Mouse (Mus musculus): ENCODE measurements around the gene Nnat.
A peak's percentile ranks its signal among the peaks of the same experiment; 100 is the strongest.
"Not testable (repeated sequence)": the region's sequence is repeated elsewhere in the genome, so short reads cannot be mapped to it uniquely, and the experiment has no call there.

Nnat gene

GRCm38 (mm10) chr2:157552158-157552886 lies 7.6 kb upstream of the Nnat start:
- no peak for DNase-seq (ENCODE audit: low spot score)

GRCm38 (mm10) chr2:157556074-157556698 lies 3.7 kb upstream of the Nnat start:
- DNase-seq (ENCODE audit: low spot score) = no peak

GRCm38 (mm10) chr2:157558051-157558450 lies 1.8 kb upstream of the Nnat start:
- DNase-seq (ENCODE audit: low spot score) = no peak

GRCm38 (mm10) chr2:157558520-157558919 lies 1.4 kb upstream of the Nnat start:
- no peak for DNase-seq (ENCODE audit: low spot score)

GRCm38 (mm10) chr2:157559440-157559839 lies 438 bp upstream of the Nnat start:
- DNase-seq (ENCODE audit: low spot score) = no peak

- DNase-seq (ENCODE audit: low spot score) = peak; percentile 46
Observed at GRCm38 (mm10) chr2:157560302-157560701, 424 bp downstream of the Nnat start.

- DNase-seq (ENCODE audit: low spot score) = no peak
Observed at GRCm38 (mm10) chr2:157561165-157561836, 1.4 kb downstream of the Nnat start.

- DNase-seq (ENCODE audit: low spot score) = no peak
Observed at GRCm38 (mm10) chr2:157563031-157563430, 3.2 kb downstream of the Nnat start.

- DNase-seq (ENCODE audit: low spot score) = no peak
Observed at GRCm38 (mm10) chr2:157564723-157565122, 4.8 kb downstream of the Nnat start.

GRCm38 (mm10) chr2:157565446-157565845 lies 5.6 kb downstream of the Nnat start:
- DNase-seq (ENCODE audit: low spot score) = peak; percentile 64

- DNase-seq (ENCODE audit: low spot score) = no peak
Observed at GRCm38 (mm10) chr2:157565898-157566259, 6.0 kb downstream of the Nnat start.

- peak; percentile 93 for DNase-seq (ENCODE audit: low spot score)
Observed at GRCm38 (mm10) chr2:157566260-157566952, 6.5 kb downstream of the Nnat start.

GRCm38 (mm10) chr2:157567235-157567961 lies 7.5 kb downstream of the Nnat start:
- peak; percentile 62 for DNase-seq (ENCODE audit: low spot score)

- no peak for DNase-seq (ENCODE audit: low spot score)
Observed at GRCm38 (mm10) chr2:157568881-157569280, 9.0 kb downstream of the Nnat start.

GRCm38 (mm10) chr2:157569796-157570485 lies 10.1 kb downstream of the Nnat start:
- no peak for DNase-seq (ENCODE audit: low spot score)

- DNase-seq (ENCODE audit: low spot score) = peak; percentile 88
Observed at GRCm38 (mm10) chr2:157571224-157571832, 11.4 kb downstream of the Nnat start, which contains the start of gene Blcap. TSS of gene Blcap (minus strand) at chr2:157571274.

- DNase-seq (ENCODE audit: low spot score) = peak; percentile 55
Observed at GRCm38 (mm10) chr2:157572786-157573185, 12.9 kb downstream of the Nnat start.

GRCm38 (mm10) chr2:157585351-157585750 lies 25.5 kb downstream of the Nnat start:
- not testable (repeated sequence) for DNase-seq (ENCODE audit: low spot score)

GRCm38 (mm10) chr2:157596876-157597566 lies 37.1 kb downstream of the Nnat start:
- no peak for DNase-seq (ENCODE audit: low spot score)

- no peak for DNase-seq (ENCODE audit: low spot score)
Observed at GRCm38 (mm10) chr2:157601435-157601839, 41.6 kb downstream of the Nnat start.

Data from MN1 (cell line).